Mouse (Mus musculus) G1E (cell line): Measurements from ENCODE around the gene Mrln.

Experiments used
- CTCF ChIP-seq: IDR thresholded peaks from 2 replicates; pipeline ENCODE4 v1.5.1; 2012; ENCODE audit warnings: low read depth, low read length, inconsistent platforms, mixed read lengths
- TAL1 ChIP-seq: conservative IDR thresholded peaks from 2 replicates; pipeline ENCODE4 v1.6.1; 2012; ENCODE audit warnings: low read depth, low read length, inconsistent platforms, mixed read lengths

- TF ChIP-seq TAL1, result no peak
- no peak for TF ChIP-seq CTCF
Observed at GRCm38 (mm10) chr10:70195786-70196185, 8.7 kb upstream of the Mrln start.
